Mouse (Mus musculus) midbrain, embryonic 12.5 days (tissue): ENCODE measurements at regions not wholly inside any gene's neighbourhood (a gene's known extent, or its start where the extent isn't known, plus 50 kb on each side); places are given as distances from the start of the nearest gene placed in this dataset.

Source experiments
- ATAC-seq: fragments of 200-750 bp; cut with Nextera tagmentation; 2 replicates; pipeline ENCODE4 v1.8.0; 2017; ENCODE audit warnings: low read depth, moderate TSS enrichment, moderate library complexity; ENCODE audit not compliant: low FRiP score
- H3K27ac ChIP-seq: fragments of 300-500 bp; sonication (generic); replicated peaks from 2 replicates; pipeline ENCODE4 v1.5.1; 2016; ENCODE audit warnings: mild to moderate bottlenecking
- H3K27me3 ChIP-seq: fragments of 300-500 bp; sonication (generic); 2 replicates; pipeline ENCODE4 v1.6.1; 2016; ENCODE audit warnings: mild to moderate bottlenecking
- H3K36me3 ChIP-seq: fragments of 300-500 bp; sonication (generic); 2 replicates; pipeline ENCODE4 v1.6.1; 2016
- H3K4me1 ChIP-seq: fragments of 300-500 bp; sonication (generic); 2 replicates; pipeline ENCODE4 v1.6.1; 2016
- H3K4me2 ChIP-seq: fragments of 300-500 bp; sonication (generic); replicated peaks from 2 replicates; pipeline ENCODE4 v1.6.1; 2016; ENCODE audit warnings: mild to moderate bottlenecking, moderate library complexity
- H3K4me3 ChIP-seq: fragments of 300-500 bp; sonication (generic); 2 replicates; pipeline ENCODE4 v1.5.1; 2016; ENCODE audit warnings: mild to moderate bottlenecking
- H3K9ac ChIP-seq: fragments of 300-500 bp; sonication (generic); replicated peaks from 2 replicates; pipeline ENCODE4 v1.6.1; 2016; ENCODE audit warnings: mild to moderate bottlenecking, moderate library complexity
- H3K9me3 ChIP-seq: fragments of 300-500 bp; sonication (generic); 2 replicates; pipeline ENCODE4 v1.6.1; 2016; ENCODE audit warnings: mild to moderate bottlenecking
- WGBS: fragments of 180-500 bp; shearing (Covaris S2); methylation state at CpG from one replicate; pipeline ENCODE4 v1.1.7; 2016; 5-methylcytosine and 5-hydroxymethylcytosine counted together

DNA sequence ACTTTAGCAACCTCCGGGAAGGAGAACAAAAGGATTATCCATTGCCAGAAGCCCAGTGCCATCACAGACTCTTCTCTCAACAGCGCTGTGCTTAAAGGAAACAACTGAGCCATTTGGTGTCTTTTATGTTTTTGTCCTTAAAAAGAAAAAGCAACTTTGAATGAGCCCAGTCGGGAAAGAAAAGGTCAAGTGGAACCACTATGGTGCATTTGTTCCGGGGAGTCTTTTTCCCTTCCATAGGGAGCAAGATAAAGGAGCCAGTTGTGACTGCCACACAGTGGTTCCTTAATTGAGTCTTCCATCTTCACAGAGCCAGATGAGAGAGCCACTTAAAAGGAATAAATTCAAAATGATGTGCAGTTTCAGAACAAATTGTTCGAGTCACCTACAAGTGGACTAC lies 534.3 kb downstream of the Poteg start:
- Histone ChIP-seq H3K27me3 (no peaks in the 10 kb centered on the region), H3K9ac (no peak overlapping the region), H3K4me1 (no peaks in the 10 kb centered on the region), H3K36me3 (no peaks in the 10 kb centered on the region), H3K27ac (no peak overlapping the region), H3K9me3 (no peaks in the 10 kb centered on the region), H3K4me2 (no peak overlapping the region), H3K4me3 (no peak overlapping the region)
- WGBS, result 12% methylated on average over 5 of the region's 5 CpGs
- no peak for ATAC-seq

DNA sequence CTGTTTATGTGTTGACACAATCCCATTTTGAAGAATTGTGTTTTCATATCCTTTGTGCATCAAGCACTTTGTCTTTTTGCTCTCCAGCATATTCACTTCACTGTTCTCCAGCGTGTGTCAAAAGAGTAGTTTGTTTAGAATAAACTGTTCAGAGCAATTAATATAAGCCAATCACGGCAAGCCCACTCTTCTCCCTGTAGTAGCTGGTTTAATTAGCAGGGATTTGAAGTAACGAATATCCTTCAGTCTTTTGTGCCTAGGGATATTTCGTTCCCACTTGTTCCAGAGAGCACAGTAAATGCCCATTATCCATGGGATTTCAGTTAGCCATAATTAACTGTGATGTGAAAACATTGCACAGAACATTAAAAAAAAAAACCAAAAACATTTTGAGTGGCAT lies 565.4 kb downstream of the Poteg start:
- no peak overlapping the region for H3K9ac ChIP-seq
- 75% methylated on average over 4 of the region's 4 CpGs for WGBS
- no peak overlapping the region for H3K4me3 ChIP-seq
- H3K36me3 ChIP-seq, result no peaks in the 10 kb centered on the region
- H3K27me3 ChIP-seq, result no peaks in the 10 kb centered on the region
- no peak overlapping the region for H3K27ac ChIP-seq
- no peak overlapping the region for H3K4me2 ChIP-seq
- no peaks in the 10 kb centered on the region for H3K4me1 ChIP-seq
- H3K9me3 ChIP-seq, result no peaks in the 10 kb centered on the region
- no peak for ATAC-seq
